Mouse (Mus musculus) embryo, embryonic 9.5 days (tissue): ENCODE data around the gene Lgalsl.
A peak's percentile ranks its signal among the peaks of the same experiment; 100 is the strongest.

ENCODE experiments used
- DNase-seq: peaks from one replicate; pipeline ENCODE4 v3.0.0-alpha.2; 2017; ENCODE audit errors: extremely low spot score

Gene Lgalsl

GRCm38 (mm10) chr11:20830686-20831505 is at the start of gene Lgalsl:
Gene Lgalsl (minus strand): TSS chr11:20831056.
- DNase-seq: peak; percentile 81

- DNase-seq: no peak
Observed at GRCm38 (mm10) chr11:20878644-20879043, 47.8 kb upstream of the Lgalsl start.

GRCm38 (mm10) chr11:20877578-20878096 is 46.8 kb upstream of the Lgalsl start:
- no peak for DNase-seq

GRCm38 (mm10) chr11:20873386-20873785 is 42.5 kb upstream of the Lgalsl start:
- DNase-seq: no peak

GRCm38 (mm10) chr11:20872911-20873310 is 42.1 kb upstream of the Lgalsl start:
- DNase-seq: no peak

GRCm38 (mm10) chr11:20872444-20872843 is 41.6 kb upstream of the Lgalsl start:
- no peak for DNase-seq

- DNase-seq: no peak
Observed at GRCm38 (mm10) chr11:20869927-20870326, 39.1 kb upstream of the Lgalsl start.

- DNase-seq: no peak
Observed at GRCm38 (mm10) chr11:20865450-20865849, 34.6 kb upstream of the Lgalsl start.

GRCm38 (mm10) chr11:20864647-20865046 is 33.8 kb upstream of the Lgalsl start:
- DNase-seq: no peak

GRCm38 (mm10) chr11:20862101-20862500 is 31.2 kb upstream of the Lgalsl start:
- no peak for DNase-seq

GRCm38 (mm10) chr11:20860351-20860750 is 29.5 kb upstream of the Lgalsl start:
- DNase-seq: no peak

GRCm38 (mm10) chr11:20859858-20860257 is 29.0 kb upstream of the Lgalsl start:
- DNase-seq: no peak

- peak; percentile 29 for DNase-seq
Observed at GRCm38 (mm10) chr11:20858921-20859668, 28.2 kb upstream of the Lgalsl start.

- DNase-seq: no peak
Observed at GRCm38 (mm10) chr11:20857921-20858320, 27.1 kb upstream of the Lgalsl start.

- DNase-seq: no peak
Observed at GRCm38 (mm10) chr11:20854032-20854741, 23.3 kb upstream of the Lgalsl start.

GRCm38 (mm10) chr11:20850196-20850595 is 19.3 kb upstream of the Lgalsl start:
- no peak for DNase-seq

- no peak for DNase-seq
Observed at GRCm38 (mm10) chr11:20849403-20849802, 18.5 kb upstream of the Lgalsl start.

GRCm38 (mm10) chr11:20837366-20837765 is 6.5 kb upstream of the Lgalsl start:
- no peak for DNase-seq

GRCm38 (mm10) chr11:20831600-20832137 is 813 bp upstream of the Lgalsl start:
- DNase-seq: no peak

- DNase-seq: peak; percentile 23
Observed at GRCm38 (mm10) chr11:20829993-20830685, 717 bp downstream of the Lgalsl start.

GRCm38 (mm10) chr11:20829056-20829686 is 1.7 kb downstream of the Lgalsl start:
- DNase-seq: no peak
